Mouse (Mus musculus) skeletal muscle tissue, adult 2 months (tissue): ENCODE measurements around the gene Rragc.

Experiments
- DNase-seq: peaks from one replicate; pipeline ENCODE4 v3.0.0-alpha.2; 2012; ENCODE audit warnings: low read depth, low spot score

The Rragc gene

GRCm38 (mm10) chr4:123952059-123952458, 34.8 kb downstream of the Rragc start:
- no peak for DNase-seq

- peak; percentile 18 for DNase-seq
These were observed 39.7 kb downstream of the Rragc start for GRCm38 (mm10) chr4:123956703-123957491.

GRCm38 (mm10) chr4:123957492-123957808, 40.2 kb downstream of the Rragc start:
- no peak for DNase-seq

GRCm38 (mm10) chr4:123957891-123958290, 40.6 kb downstream of the Rragc start:
- DNase-seq = no peak

- DNase-seq = no peak
These were observed 43.7 kb downstream of the Rragc start for GRCm38 (mm10) chr4:123960955-123961354.

- DNase-seq = no peak
These were observed 45.5 kb downstream of the Rragc start for GRCm38 (mm10) chr4:123962721-123963120.

GRCm38 (mm10) chr4:123968663-123969321, 51.5 kb downstream of the Rragc start:
- no peak for DNase-seq

- no peak for DNase-seq
These were observed 52.2 kb downstream of the Rragc start for GRCm38 (mm10) chr4:123969458-123969857.

- no peak for DNase-seq
These were observed 53.8 kb downstream of the Rragc start for GRCm38 (mm10) chr4:123971059-123971458.

- no peak for DNase-seq
These were observed 55.3 kb downstream of the Rragc start for GRCm38 (mm10) chr4:123972423-123973049.

GRCm38 (mm10) chr4:123982105-123982504, 64.9 kb downstream of the Rragc start:
- DNase-seq = no peak
